Mouse (Mus musculus) Patski (cell line): ENCODE measurements at regions not wholly inside any gene's neighbourhood (a gene's known extent, or its start where the extent isn't known, plus 50 kb on each side); places are given as distances from the start of the nearest gene placed in this dataset.

Experiments used
- ATAC-seq: fragments of 100-300 bp; one replicate; pipeline ENCODE4 v1.8.0; 2021
- CTCF ChIA-PET: fragments of 350-600 bp; sonication (Branson Sonifier 250); formaldehyde crosslinking; loops from one replicate; lab custom pipeline; 2022; ENCODE audit warnings: inconsistent platforms; lab: Charles Lee
- POLR2A ChIA-PET: fragments of 350-600 bp; sonication (Branson Sonifier 250); formaldehyde crosslinking; loops from one replicate; lab custom pipeline; 2022; ENCODE audit warnings: antibody characterized with exemption, inconsistent platforms; lab: Charles Lee
- DNase-seq: peaks from one replicate; pipeline ENCODE4 v3.0.0-alpha.2; 2011; ENCODE audit warnings: low read depth, low spot score
- H3K27me3 ChIP-seq: fragments of 371-371 bp; one replicate; pipeline ENCODE4 v1.5.1; 2021
- CTCF ChIP-seq: fragments of 100-300 bp; IDR thresholded peaks from one replicate; pipeline ENCODE4 v1.5.1; 2021
- in situ Hi-C: fragments of 300-500 bp; cut with MboI; formaldehyde crosslinking; loops from 3 replicates; pipeline ENCODE4 v1.11.1; 2018; ENCODE audit warnings: low pct_unique_long_range_greater_than_20kb, mixed read lengths

GRCm38 (mm10) chr1:143540223-143540622, 100.2 kb upstream of the B3galt2 start:
- peaks cover 3% of the 10 kb centered on the region for H3K27me3 ChIP-seq
- ChIA-PET CTCF (no interaction called here), POLR2A (no interaction called here)
- DNase-seq (no peak), ATAC-seq (no peak)
- in situ Hi-C loops: no loop called here
- no peak for TF ChIP-seq CTCF

- POLR2A ChIA-PET: no interaction called here
- no peak for ATAC-seq
- CTCF ChIA-PET: no interaction called here
- H3K27me3 ChIP-seq: peaks cover 3% of the 10 kb centered on the region
- in situ Hi-C loops: no loop called here
- DNase-seq: no peak
- no peak for TF ChIP-seq CTCF
Observed at GRCm38 (mm10) chr1:143540701-143541100, 99.8 kb upstream of the B3galt2 start.
